Mouse (Mus musculus) adrenal gland, postnatal 25 days (tissue): ENCODE measurements around the gene Gdf9. TPM values are rescaled to one million over a fixed set of nuclear protein-coding genes. Genes with fewer than 3 reads are reported as not detected.
"Not testable (repeated sequence)": the region's sequence is repeated elsewhere in the genome, so short reads cannot be mapped to it uniquely, and the experiment has no call there.

Experiments used
- DNase-seq: peaks from one replicate; pipeline ENCODE4 v3.0.0; 2021; ENCODE audit warnings: mixed read lengths
- long read RNA-seq: library from polyadenylated mRNA; stranded (forward); transcript quantifications from one replicate; pipeline ENCODE4 v2.0.0, GENCODE M21; 2021
- total RNA-seq: library from RNA; stranded (reverse); gene quantifications from 2 replicates; pipeline ENCODE4 v1.2.3, GENCODE M21; 2021

The Gdf9 gene
- total RNA-seq, result 1.4 and 2.2 TPM in 2 replicates
- long read RNA-seq, partial matches to known transcripts, result 0 of 1 reads
- long read RNA-seq, other reads (novel, unspliced or antisense), result 1 of 1 reads

DNA sequence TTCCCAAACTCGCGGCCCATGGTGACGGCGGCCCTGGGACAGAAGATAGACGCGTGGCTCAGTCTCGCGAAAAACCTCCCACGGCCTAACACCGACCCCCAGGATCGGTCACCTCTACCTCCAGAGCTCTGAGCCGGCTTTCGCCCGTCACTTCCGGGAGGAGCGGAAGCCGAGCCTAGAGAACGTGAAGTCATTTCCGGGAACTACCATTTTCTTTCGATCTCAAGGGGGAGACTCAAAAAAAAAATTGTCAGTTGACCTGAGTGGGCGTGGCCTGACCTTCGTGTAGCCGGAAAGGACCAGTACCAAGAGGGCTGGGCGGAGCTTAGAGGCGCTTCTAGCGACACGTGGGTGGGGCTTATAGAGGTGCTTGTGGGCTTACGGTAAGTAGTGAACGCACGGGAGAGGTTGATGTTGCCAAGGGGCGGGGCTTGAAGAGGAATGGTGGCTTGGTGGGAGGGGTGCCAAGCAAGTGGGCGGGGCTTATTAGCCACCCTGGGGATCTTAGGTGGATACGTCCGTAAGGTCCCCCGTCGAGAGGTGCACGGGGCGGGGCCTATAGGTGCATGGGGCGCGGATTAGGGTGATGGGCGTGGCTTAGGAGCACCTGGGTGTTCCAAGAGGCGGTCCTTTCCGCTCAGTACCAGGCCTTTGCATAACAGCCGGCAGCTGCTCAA lies at the start of gene Gdf9, which contains the start of gene Uqcrq:
Gdf9 (plus strand) TSS at position 354 of the 677 bp plus-strand sequence.
Uqcrq (minus strand) TSS at position 162 of the 677 bp plus-strand sequence.
- DNase-seq, result peak; percentile 97

DNA sequence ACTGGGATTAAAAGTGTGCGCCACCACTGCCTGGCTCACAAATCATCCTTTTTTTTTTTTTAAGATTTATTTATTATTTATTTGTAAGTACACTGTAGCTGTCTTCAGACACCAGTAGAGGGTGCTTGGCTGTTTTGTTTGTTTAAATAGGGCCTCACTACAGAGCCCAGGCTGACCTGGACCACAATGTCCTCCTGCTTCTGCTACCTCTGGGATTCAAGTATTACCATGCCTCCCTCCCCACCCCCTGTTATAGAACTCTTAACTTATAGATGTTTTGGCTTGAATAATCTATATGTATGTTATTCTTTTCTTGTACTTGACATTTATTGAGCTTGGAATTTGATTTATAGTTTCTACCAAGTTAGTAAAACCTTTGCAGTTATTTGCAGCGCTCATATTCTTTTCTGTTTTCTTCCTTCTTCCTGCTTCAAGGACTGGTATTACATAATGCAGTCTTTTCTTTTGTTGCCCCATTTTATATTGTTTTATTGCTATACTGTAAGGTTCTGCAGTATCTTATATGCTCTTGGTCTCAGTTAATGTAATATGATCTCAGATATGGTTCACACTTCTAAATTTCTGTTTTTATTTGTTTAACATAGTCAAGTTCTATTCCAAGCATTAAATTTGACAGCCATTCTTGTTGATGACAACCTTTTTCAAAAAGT lies 46.9 kb upstream of the Gdf9 start:
- DNase-seq, result no peak

DNA sequence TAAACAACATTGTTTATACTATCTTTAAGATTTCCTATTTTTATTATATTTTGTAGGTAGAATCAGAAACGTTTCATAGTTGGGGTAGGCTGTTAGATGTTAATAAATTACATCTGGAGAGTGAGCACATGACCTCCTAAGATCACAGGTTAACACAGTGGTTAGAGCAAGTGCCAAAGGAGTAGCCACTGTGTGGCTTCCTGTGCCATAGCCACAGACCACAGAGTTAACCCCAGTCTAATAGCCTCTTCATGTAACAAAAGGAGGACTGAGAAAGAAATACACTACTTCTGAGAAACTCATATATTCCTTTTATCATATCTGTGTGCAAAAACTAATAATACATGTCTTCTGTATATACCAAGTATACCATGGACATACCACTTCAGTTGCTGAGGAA lies 37.0 kb upstream of the Gdf9 start:
- no peak for DNase-seq

DNA sequence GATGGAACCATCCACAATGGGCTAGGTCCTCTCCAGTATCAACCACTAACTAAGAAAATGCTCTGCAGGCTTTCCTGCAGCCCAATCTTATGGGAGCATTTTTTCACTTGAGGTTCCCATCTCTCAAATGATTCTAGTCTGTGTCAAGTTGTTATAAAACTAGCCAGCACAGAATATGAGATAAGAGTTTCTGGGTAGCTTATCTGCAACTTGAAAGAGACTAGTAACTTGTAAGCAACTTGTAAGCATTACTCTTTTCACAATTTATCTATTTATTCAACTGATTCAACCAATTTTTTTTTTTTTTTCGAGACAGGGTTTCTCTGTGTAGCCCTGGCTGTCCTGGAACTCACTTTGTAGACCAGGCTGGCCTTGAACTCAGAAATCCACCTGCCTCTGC lies 27.2 kb upstream of the Gdf9 start:
- DNase-seq, result no peak

DNA sequence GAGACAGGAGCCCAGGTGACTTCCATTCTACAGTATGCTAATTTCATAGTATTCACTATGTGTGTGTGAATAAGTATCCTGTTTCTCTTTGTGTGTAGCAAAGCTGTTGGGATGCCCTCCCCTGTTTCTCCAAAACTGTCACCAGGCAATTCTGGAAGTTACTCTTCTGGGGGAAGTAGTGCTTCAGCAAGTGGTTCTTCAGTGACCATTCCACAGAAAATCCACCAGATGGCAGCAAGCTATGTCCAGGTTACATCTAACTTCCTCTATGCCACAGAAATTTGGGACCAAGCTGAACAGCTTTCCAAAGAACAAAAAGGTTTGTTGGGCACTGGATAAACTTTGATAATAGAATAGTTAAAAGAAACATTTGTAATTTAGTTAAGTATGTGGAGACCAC lies 19.1 kb upstream of the Gdf9 start:
- no peak for DNase-seq

DNA sequence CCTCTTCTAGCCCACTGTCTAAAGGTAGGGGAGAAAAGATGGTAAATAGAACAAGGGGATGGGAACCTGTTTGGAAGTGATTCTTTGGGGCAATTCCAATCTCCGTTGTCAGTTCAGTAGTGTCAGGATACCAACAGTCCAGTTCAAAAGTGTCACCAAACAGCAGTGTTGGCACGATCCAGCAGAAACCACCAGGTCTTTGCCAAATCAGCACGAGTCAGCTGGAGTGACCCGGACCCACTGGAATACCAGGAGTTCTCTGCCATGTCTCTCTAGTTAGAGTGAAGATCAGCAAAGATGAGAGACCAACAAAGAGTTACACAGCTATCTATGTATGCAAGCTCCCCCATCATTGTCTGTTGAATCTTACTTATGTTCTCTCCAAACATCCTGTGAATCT lies 17.0 kb upstream of the Gdf9 start:
- no peak for DNase-seq

DNA sequence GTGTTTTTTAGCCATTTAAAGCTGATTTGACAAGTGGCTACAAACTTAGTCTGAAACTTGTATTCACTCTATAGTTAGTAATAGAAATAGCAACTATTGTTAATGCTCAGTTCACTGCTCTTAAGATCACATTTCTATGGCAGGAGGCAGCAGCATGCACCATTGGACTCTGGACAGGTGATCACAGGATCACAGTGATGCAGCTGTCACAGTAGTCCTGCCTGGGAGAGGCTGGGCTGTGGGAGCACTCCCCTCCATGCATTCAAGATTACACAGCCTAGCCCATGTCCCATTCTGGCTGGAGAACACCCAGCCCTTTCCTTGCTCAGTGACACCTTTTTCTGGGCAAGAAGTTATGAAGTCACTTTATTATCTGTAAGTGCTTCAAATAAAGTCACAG lies 12.8 kb upstream of the Gdf9 start:
- no peak for DNase-seq

DNA sequence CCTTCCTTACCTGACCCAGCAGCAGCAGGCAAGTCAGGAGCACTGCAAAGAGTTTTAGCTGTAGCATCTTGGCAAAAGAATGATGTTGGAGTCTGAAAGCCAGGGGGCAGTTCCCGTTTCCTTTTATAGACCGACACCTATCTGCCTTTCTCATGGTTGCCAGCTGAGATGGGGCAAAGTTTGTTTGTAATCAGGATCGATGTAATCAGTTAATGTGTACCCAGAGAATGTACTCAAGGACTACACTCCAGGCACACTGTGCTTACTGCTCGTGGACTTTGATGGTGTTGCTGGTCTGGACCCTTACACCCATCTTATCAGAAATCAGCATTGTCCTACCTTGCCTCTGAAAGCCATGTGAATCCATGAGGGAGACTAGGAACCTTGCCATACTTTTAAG lies 7.8 kb upstream of the Gdf9 start, which contains the start of gene Leap2:
Leap2 (minus strand) TSS at position 135 of the 400 bp plus-strand sequence.
- DNase-seq, result no peak

DNA sequence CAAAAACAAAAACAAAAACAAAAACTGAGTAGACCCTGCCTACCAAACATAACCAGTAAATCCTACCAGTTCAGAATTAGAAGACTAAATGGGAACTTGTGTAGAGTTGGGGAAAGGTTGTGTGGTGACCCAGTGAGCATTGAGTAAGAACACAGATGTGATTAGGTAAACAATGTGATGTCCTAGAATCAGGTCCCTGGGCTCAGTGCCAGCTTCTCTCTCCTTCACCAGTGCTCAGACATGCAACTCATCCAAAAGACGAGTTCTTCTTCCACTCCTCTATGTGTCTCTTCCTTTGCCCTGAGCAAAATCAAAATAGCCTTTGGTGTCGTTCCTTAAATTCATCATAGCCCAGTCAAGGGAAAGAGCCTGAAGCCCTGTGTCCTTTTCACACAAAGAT lies 6.0 kb upstream of the Gdf9 start:
- DNase-seq, result peak; percentile 45

DNA sequence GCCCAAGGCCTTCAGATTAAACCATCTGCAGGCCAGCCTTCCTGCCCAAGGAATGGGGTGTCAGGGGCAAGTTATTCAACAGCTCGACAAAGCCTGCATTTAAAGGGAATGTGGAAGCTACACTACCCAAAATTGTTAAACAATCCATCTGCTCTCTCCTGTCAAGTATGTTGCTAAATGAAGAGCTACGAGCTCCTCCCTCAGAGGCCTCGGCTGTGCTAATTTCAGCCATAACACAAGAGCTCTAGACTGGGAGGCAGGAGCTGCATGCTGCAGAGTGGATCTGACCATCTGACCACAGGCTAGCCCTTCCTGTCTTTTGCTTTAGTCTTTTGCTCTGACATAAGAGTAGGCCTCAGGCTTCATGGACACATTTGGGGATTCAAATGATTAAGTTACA lies 5.6 kb upstream of the Gdf9 start:
- DNase-seq, result no peak

DNA sequence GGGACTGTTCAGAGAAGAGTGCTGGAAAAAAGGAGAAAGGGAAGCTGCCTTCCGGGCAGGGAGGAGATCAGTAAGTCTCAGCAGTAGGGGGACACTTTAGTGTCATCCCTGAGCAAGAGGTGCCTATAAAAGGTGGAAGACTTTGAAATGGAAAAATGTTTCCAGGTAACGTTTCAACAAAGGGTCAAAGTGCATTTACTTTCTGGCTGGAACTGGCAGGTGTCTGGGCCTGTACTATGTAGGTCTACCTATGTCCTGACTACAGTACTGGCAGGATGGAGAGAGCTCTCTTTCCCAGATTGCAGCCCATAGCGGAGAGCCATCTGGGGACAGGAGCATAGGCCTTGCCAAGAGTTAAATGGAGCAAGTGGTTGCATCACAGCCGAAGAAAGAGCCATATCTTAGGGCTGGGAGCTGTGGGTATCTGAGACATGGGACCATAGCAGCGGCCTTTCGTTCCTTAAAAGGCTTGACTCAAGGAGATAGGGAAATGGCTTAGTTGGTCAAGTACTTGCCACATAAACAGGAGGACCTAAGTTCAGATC lies 5.0 kb upstream of the Gdf9 start:
- DNase-seq, result no peak

DNA sequence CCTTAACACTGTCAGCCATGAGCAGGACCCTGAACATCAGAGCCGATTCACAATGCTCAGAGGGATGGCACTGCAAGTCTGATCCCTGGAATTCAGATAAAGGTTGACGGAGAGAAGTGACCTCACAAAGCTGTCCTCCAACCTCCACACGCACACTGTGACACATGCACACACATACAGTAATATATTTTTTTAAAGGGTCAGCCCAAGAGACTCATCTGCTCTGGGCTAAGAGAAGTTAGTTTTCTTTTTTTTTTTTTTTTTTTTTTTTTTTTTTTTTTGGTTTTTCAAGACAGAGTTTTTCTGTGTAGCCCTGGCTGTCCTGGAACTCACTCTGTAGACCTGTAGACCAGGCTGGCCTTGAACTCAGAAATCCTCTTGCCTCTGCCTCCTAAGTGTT lies 3.9 kb upstream of the Gdf9 start:
- not testable (repeated sequence) for DNase-seq

DNA sequence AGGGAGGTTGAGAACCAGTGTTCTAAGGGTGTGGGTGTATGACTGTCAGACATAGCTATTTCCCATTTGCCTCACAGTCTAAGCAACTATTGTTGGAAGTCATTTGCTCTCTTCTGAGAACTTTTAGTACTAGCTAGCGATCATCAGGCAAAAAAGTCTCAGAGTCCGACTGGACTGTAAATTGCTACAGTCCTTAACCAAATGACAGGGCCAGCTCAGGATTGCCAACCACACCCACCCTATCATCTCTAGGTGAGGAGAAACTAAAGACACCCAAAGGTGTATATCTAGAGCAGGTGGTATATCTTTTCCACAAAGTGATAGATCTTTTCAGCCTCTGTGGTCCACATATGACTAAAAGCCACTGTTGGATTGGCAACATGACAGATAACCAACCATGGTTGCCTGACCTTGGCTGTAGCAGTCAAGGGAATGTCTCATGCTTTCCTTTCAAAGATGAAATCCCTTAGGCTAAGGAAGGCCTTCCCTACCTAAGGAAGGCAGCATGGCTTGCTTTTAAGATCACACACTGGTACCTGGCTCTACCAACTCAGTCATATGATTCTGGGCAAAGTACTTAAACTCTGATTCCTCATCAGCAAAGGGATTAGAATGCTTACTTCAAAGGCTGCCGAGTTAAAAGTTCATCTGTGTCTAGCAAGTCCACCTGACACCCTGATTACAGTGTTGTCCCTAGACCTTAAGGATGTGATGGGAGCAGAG lies 2.7 kb upstream of the Gdf9 start:
- DNase-seq, result no peak

DNA sequence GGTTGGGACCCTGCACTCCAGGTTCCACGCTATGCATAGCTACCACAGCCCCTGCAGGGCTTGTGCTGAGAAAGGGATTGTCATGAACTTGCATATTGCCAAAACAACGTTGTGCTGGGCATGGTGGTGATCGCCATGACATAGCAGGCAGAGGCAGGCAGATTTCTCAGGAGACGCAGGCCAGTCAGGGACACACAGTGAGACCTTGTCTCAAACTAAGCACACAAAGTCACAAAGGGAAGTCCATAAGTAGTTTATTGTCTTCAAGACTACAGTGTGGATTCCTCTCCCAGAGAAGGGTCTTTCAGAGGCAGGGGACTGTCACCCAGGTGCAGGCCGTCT lies 2.1 kb upstream of the Gdf9 start:
- DNase-seq, result no peak

DNA sequence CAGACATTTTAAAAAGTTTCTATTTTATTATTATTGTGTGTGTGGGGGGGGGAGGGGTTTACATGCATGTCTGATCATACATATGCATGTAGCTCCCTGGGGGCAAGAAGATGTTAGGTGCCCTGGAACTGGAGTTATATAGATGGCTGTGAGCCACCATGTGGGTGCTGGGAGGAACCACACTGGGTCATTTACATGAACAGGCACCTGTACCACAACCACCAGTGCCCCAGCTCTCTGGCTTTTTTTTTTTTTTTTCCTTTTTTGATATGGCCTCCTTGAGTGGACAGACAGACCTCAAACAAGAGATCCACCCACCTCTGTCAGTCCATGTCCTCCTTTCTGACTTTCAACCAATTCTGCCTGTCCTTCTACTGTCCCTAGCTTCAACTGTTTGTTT lies 1.6 kb upstream of the Gdf9 start:
- no peak for DNase-seq

DNA sequence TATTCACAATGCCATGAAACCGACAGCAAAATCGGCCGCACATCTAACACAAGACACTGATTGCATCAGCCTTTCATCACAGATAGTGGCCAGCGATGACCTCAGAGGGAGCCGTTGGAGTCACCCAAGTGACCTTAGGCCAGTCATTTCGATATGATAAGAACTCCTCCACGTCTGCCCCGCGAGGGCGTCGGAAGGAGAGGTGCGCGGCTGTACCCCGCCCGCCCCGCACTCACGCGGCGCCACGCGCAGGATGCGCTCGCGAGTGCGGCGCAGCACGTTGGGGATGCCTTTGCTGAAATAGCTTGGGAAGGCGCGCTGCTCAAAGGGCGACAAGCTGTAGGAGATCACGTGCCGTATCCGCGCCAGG lies 538 bp upstream of the Gdf9 start:
- no peak for DNase-seq

DNA sequence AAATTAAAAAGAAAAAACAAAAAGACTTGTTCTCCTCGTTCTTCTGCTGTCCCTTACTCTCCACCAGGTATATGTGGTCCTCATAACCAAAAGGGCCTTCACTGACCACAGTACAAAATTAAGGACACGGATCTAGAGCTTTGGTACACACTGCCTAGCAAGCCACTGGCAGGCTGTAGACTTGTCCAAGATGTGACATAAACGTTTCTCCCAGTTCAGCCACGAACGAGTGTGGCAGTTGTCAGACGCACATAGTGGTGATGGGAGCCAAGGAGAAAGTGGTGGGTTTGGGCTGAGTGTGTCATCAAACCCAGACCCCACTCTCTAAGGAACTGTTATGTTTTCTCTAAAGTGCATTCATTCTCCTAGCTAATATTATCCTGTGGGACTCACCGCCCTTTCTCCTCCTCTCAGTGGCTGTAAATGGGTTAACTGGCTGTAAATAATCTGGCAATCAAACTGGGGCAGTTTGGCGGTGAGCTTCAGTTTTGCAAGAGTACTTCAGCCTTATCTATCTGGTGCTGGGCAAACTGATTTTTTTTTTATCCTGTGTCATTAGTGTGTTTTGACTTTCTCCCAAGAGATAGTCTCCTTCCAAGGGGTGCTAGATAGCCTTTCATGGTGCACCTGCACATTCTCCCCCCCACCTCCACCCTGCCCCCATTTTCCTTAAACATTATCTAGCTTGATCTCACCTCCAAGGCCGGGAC lies 679 bp downstream of the Gdf9 start:
- DNase-seq, result no peak

DNA sequence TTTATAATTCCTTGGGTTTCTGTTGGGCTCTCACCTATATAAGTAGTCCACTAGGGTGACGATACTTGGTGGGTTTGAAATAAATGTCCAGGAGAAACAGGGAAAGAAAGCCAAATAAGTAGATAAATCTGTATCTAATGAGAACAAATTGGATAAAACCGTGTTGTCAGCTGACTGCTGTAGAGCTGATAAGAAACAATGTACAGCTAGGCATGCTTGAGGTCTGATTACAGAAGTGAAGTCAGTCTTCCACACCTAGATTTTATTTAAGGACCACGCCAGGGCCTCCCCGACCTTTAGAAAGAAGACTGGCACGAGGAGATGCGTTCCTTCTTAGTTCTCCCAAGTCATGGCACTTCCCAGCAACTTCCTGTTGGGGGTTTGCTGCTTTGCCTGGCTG lies 2.2 kb downstream of the Gdf9 start:
- DNase-seq, result no peak

DNA sequence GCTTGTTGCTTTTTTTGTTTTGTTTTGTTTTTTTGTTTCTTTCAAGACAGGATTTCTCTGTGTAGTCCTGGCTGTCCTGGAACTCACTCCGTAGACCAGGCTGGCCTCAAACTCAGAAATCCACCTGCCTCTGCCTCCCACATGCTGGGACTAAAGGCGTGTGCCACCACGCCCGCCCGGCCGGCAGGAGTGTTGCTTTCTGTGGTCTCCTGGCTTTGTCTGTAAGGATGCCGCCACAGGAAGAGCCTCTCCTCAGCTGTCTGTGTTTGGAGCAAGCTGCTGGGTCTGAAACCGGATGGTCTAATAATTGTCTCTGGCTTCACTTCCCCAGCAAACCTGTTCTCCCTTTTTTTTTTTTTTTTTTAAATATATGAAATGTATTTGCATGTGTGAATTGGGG lies 4.7 kb downstream of the Gdf9 start:
- DNase-seq, result no peak

DNA sequence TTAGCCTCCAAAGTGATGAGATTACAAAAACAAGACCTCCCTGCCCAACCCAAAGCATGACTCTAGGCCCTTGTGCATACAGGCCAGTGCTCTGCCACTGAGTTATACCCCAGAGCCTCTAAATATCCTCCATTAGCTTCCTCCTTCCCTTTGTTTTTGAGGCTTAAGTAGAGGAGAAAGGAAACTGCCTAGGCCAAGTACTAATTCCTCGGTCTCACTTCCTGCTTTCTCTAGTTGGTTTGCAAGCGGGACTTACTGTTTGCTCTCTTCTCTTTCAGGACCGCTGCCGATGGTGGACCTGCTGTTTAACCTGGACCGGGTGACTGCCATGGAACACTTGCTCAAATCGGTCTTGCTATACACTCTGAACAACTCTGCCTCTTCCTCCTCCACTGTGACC lies 5.5 kb downstream of the Gdf9 start:
- DNase-seq, result no peak

DNA sequence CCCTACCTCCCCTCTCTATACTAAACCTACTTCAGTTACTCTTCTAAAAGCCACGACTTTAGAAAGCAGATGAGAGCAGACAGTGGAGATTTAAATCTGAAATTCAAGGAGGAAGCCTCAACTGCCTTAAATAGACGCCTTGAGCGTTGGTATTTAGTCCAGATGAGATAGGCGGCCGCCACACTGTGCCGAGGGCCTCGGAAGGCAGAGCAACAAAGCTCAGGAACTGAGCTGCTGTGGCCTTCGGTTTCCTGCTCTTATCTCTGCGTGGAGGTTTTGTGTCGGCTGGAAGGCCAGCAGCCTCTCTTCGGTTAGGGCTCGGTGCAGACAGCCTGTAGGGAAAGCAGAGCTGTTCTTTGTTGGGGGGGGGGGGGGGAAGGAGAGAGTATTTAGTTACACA lies 11.1 kb downstream of the Gdf9 start:
- peak; percentile 35 for DNase-seq

DNA sequence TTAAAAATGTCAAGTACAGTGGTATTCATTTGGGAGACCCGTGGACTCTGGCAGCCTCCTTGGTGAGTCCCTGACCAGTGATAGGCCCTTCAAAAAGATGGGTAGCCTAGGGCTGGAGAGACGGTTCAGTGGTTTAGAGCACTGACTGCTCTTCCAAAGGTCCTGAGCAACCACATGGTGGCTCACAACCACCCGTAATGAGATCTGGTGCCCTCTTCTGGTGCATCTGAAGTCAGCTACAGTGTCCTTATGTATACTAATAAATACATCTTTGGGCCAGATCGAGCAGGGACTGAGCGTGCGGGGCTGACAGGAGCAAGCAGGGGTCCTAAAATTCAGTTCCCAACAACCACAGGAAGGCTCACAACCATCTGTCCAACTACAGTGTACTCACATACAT lies 13.0 kb downstream of the Gdf9 start:
- DNase-seq, result no peak

DNA sequence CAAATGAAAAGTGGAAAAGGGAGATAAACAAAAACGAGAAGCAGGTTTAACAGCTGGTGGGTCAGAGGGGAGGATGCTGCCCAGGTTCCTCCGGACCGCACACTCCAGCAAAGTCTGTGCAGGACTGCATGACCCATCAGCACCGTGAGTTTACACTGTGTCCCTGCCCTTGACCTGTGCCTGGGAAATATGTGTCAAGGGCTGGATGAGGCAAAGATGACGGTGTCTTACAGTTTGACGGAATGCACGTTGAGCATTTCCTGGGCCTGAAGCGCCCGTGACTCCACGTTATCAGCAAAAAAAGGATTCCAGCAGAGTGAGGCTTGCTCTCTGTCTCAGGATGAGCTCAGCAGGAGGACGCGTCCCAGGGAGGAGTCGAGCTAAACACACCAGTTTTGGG lies 14.7 kb downstream of the Gdf9 start:
- DNase-seq, result peak; percentile 29
